Mouse (Mus musculus) brain, adult 2 months (tissue): ENCODE data around the gene Tbc1d30.

Experiments
- DNase-seq: peaks from one replicate; pipeline ENCODE4 v3.0.0; 2011; ENCODE audit warnings: low read depth, low spot score

Gene Tbc1d30

GRCm38 (mm10) chr10:121227988-121228409, 123.1 kb downstream of the Tbc1d30 start:
- no peak for DNase-seq

DNA sequence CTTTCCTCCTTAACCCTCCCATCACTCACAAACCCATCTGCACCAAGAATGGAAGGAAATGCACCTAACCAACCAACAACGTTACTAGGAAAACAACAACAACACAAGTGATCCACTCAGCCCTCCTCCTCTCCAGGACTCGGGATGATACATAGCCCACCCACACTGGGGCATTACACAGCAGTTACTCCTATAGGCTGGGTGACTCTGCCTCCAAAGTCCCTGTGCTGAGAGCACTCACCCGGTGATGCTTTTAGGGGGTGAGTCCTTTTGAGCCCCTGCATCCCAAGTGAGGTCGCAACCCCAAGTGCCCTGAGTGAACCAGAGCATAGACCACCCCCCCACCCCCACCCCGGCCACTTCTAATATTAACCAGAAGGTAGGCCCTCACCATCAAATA, 123.7 kb downstream of the Tbc1d30 start:
- no peak for DNase-seq

DNA sequence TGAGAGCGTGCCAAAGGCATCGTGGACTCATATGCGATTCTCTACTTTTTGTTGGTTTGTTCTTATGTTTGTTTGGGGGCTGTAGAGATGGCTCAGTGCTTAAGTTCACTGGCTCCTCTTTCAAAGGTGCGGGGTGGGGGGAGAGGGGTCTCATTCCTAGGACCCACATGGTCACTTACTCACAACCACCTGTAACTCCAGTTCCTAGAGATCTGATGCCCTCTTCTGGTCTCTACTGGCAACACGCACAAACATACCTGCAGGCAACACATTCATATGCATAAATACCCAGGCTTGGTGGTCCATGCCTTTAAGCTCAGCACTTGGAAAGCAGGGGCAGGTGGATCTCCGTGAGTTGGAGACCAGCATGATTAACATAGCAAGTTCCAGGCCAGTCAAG, 125.4 kb downstream of the Tbc1d30 start:
- DNase-seq: peak; percentile 2

DNA sequence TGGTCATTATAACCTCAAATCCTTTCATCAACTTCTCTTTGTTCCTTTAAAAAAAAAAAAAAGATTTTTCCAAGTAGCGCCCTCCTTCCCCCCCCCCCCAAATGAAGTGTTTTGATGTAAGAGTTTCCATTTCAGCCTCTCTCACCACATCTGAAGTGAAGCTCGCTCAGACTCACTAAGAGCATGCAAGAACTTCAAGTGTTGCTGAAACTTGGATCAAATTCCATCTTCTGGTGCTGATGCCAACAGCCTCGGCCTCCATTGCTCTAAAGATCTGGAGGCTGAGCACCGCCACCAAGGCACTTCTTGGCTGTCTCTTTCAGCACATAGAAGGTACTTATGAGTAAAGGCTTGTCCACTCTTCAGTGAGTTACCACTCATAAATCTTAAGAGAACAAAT, 128.2 kb downstream of the Tbc1d30 start:
- no peak for DNase-seq

DNA sequence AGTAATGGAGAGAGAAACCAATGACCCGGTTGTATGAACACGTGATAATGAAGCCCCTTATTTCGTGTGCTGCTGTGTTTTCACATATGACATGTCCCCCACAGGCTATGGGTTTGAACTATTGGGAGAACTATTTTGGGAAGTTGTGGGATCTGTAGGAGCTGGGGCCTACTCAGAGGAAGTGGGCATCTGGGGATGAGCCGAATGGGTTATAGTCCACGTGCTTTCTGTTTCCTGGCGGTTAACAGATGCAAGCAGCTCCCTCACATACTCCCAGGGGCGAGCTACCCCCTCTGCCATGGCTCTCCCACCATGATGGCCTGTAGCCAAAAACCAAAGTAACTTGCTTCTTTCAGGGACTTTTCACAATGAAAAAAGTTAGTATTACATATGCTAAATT, 132.5 kb downstream of the Tbc1d30 start:
- no peak for DNase-seq

DNA sequence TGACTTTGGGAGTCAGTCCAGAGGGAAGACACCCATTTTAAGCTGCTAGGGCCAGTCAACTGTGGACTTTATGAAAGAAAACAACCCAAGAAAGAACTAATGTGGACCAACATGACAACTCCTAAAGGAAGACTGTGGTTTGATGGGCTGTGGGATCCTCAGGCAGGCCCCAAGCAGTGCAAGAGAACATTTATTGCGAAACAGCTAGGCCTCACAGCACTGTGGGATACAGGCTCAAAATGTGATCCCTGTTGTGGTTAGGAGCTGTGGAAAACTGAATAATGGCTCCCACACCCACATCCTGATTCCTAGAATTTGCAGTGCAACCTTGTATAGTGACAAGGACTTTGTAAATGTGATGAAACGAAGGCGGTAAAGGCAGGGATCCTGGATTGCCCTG, 134.3 kb downstream of the Tbc1d30 start:
- no peak for DNase-seq
